Mouse (Mus musculus) adipocyte (in vitro differentiated cells): ENCODE data around the gene Stk39.

Experiments used
- DNase-seq: peaks from one replicate; pipeline ENCODE4 v3.0.0-alpha.2; 2016; ENCODE audit warnings: low spot score

Gene Stk39

DNA sequence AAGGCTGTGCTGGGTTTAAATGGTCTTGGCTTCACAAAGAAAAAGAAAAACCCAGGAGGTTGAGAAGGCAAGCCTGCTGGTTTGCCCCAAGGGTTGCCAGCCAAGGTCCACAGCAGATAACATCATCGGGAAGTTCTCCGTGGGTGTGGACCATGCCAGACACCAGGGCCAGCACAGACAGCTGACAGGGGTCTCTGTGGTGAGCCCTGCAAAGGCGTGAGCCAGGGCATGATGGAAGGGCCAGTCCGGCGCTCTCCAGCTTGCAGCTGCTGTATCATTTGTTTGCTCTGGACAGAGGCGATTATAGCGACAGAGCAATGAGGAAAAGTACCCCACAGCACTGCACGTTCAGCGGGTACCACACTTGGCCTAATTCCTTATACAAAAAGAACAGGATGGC is 126.8 kb downstream of the Stk39 start:
- no peak for DNase-seq

DNA sequence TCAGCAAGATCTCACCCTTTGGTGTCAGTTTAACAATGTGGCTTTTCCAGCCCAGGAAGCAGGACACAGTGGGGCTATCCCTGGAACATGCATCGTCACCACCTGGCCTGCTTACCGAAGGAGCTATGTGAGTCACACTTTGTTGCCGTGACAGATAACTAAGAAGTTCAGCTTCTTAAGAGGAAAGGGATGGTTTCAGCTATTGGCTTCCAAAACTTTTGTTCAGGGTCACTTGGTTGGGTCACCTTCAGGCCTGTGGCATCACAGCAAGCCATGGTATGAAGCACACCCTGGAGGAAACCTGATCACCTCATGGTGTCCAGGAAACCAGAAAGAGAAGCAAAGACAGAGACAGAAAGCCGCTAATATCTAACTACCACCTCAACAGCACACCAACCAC is 128.3 kb downstream of the Stk39 start:
- DNase-seq: no peak

DNA sequence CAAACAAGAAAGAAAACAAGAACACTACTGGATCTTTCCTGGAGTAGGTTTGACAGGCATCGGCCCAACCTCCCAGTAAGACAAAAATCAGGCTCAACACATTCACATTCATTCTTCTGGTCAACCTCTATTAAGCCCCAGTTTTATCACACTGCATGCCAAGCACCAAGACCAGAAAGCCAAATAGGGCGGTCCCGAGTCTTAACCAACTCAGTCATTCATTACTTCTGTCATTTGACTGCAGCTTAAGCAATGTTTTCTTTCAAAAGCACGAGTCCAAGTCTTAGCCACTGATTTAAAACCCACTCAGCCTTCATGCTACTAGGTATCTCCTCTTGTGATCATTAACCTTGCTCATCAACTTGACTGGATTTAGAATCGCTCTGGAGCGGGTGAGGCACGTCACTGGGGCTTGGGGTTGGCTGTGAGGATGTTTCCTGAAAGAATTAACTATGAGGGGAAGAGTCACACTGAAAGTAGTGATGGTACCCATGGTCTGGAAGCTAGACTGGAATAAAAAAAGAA is 129.9 kb downstream of the Stk39 start:
- DNase-seq: peak; percentile 67

DNA sequence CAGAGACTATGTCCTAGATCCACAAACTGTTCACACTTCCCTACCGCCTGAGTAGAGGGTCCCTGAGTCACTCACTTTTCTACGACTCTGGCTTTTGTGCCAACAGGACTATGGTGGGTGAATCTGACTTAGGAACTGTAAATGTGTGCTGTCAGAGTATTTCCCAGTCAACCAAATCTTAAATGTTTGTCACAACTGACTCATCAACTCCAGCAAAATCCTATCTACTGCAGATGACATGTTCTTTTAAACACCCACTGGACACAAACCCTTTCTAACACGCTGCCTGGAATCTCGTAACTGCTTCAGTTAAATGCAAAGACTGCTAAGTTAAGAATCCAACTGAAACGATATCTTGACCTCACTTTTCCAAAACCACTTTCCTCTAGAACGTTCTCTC is 135.2 kb downstream of the Stk39 start:
- DNase-seq: no peak

DNA sequence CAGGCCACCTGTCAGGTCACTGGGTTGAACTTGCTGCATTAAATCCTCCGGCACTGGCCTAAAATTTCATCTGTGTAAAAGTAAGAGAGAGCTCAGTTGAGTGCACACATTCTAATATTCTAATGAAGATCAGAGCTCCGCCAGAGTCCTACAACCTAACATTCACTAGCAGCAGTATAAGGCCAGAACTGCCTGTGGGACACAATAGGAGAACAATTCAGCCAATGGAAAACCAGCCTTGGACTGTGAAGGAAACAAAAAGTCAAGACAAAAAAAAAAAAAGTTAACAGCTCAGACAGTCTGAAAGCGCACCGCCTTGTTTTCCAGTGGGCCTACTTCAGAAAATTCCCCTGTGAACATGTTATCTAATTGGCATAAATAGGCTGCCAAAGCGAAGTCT is 137.1 kb downstream of the Stk39 start:
- DNase-seq: no peak

DNA sequence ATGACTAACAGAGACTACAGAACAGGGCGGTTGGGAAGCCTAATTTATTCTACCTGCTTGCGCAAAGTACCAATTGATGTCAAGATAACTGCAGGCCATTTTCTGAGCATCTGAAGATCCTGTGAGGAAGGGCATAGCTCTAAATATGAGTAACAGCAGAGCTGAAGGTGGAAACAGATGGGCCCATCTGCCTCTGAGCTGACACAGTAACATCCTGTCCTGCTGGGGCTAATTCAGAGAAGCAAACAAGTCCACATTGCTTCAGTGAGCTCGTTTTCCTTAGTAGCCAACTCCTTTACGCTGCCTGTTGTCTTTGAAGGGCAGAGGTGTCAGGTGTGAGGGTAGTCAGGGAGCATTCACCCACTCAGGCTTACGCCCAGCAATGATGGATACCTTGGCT is 146.8 kb downstream of the Stk39 start:
- no peak for DNase-seq

DNA sequence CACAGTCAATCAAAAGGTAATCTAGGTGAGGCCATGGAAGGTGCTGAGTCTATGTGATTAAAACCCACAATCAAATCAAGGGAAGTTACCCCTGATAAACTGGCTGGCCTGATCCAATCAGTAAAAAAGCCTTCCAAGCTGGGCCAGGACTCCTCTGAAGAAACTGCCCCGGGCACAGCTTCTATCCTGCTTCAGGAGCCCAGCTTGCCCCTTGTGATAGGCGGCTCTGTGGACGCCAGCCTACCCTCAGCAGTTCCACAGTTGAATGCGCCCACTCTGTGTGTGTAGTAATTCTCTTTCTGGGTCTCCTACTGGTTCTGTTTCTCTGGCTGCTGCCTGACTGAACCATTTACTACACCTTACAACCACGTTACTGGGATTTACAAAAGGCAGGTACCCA is 150.8 kb downstream of the Stk39 start:
- DNase-seq: no peak

DNA sequence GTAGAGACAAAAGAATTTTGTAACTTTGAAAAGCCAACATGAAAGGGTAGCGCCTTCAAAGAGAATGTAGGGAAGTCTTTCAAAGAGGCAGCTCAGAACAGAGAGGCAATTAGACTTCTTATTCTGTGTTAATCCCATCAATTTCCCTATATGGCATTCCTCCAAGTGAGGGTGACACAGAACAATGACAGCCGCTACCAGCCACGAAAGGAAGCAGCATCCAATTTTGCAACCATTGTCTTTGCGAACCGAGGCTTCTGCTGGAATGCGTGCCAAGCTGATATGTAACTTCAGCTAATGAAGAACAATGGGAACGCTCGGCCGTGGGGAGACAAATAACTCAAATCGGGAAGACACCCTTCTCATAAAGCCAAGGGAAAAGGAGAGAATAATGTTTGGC is 151.4 kb downstream of the Stk39 start:
- no peak for DNase-seq

DNA sequence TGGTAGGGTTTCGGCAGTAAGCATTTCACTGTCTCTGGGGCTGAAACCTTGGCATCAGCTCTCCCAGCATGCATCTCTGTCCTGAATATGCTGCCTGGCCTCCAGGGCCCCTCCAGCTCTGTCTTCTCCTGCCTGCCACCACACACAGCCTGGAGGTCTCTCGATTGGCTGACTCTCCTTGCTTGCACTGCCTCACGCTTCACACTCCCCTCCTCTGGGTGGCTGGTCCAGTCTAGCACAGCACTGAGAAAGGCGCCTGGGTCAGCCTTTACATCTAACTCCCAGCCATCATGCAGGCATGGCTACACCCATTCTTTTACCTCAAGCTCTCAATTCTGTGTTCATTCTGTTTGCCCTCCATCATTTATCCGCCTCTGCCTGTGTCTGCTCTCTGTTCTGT is 153.6 kb downstream of the Stk39 start:
- no peak for DNase-seq

DNA sequence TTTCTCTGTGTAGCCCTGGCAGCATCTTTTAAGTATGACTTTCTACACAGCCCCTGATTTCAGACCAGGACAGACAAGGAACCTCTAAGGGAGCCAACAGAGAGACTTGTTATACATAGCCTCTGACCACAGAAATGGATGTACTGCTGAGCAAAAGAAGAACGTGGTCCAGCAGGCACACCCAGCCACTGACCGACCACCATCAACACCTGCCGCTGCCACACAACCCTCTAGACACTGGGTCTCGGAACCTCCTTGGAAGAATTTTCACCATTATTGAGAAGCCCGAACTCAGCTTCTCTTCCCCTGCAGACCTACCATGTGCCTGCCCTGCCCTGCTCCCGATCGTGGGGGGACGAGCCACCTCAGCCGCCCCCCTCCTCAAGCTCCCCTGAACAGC is 154.2 kb downstream of the Stk39 start:
- DNase-seq: no peak

DNA sequence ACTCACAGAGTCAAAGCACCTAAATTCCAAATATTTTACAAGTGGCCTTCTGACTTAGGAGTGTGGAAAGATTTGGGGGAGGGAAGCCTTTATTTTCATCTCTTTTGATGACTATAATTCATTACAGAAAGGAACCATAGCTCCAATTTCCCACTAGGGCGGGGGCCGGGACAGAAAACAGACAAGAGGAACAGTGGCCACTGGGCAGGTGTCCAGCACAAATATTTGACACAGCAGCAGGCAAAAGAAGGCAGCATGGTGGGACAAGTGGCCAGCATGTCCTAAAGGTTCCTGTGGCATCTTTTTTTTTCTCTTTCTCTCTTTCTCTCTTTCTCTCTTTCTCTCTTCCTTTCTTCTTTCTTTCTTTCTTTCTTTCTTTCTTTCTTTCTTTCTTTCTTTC is 154.6 kb downstream of the Stk39 start:
- DNase-seq: peak; percentile 46

DNA sequence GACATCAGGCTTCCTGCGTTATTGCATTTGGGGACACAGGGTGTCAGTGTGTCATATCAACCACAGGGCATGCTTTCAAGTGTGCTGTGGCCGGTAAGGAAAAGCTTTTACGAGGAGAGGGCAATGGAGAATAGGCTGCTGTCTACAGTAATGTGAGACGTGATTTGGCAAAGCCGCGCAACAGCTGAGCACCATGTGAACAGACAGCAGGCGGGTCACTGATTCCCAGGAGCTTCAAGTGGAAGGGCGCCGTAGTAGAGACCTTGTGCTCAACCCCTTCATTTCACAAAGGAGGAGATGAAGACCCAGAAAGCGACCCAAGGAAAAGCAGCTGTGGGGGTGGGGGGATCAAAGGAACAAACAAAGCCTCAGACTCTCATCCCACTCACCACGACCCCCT is 156.8 kb downstream of the Stk39 start:
- no peak for DNase-seq

DNA sequence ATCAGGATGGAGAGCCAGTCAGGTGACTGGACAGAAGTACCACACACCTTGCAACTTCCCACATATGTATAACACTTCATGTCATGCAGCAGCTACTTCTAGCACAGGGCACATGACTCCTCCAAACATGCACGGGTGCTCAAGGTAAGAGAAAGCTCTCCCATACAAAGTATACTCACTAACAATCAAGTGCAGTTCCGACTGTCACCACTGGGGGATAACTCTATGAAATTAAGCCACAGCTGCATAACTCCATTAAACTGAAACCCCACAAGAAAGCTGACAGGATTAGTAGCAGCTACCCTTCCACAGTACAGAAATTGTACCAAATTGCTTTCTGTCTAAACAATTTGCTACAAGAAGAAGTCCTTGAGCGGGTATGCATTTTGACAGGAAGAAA is 161.9 kb downstream of the Stk39 start:
- DNase-seq: peak; percentile 50

DNA sequence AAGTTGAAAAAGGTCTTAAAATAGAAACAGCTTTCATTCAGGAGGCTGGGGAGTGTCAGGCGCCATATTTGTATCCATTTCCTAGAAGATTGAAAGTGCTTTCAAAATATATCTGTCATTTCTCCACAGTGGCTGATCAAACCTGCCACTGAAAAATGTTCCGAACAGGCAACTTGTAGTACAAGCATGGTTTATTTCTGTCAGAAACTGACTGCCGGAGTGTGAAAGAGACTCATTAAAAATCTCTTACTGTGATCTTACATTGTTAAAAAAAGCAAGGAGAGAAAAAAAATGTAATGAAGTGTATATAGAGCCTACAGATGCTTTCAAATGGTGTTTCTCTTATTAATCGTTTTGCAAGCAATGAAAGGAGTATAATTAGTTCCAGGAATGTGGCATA is 165.5 kb downstream of the Stk39 start:
- DNase-seq: no peak

DNA sequence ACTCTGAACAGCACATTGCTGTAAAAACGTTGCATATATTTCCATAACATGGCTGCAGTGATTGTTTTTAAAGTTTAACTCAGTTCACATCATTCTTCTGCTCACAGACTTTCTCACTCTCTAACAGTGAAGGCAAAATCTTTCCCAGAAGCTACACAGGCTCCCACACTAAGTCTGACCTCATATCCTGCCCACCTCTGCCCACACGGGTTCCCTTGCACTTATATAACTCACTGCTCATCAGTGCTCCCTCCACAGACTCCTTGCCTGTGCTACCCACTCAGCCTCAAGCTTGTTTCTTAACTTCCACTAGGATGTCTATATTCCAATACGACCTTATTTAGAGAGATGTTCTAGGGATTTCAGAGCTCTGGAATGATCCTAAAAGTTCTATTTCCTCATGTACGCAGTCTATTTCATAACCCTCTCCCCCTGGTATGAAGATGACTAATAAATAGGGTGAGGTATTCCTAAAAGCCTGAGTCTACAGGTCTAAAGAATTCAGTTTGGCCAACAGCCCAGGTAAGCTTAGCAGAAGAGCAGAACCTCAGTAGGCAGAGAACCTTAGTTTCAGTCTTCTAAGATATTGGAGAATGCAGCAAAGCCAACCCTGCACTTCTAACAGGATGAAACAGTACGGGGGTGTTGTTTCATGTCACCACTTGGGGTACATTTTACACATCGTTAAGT is 167.2 kb downstream of the Stk39 start:
- DNase-seq: no peak

DNA sequence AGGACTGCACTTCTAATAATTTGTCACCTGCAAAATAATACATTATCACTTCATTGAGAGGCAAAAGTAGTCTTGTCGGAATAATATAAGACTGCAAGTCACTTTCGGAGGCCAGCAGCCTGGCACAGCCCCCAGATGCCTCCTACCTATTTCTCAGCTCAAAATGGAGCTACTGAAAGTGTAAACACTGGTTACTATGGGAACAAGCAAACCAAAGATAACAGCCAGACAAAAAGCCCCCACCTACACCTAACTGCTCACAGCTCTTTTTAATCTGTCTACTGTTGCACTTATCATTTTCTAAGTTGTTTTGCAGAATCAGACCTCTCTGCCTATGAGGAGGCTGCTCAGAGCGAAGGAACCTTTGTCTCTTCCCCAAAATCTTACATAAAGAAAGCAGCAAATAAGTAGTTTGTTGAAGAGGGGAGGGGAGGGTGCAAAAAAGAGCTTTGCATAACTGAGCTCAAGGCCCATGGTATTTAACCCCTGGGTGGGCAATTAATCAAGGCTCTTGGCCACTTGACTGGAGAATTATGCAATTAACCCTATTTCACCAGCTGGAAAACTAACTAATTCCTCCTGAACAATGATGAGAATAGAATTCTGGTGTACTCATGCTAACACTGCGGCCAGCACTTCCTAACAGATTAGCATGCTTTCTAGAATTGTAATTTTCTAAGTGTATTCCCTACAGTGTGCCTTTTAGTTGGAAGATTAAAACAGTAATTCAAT is 170.1 kb downstream of the Stk39 start:
- DNase-seq: peak; percentile 10

DNA sequence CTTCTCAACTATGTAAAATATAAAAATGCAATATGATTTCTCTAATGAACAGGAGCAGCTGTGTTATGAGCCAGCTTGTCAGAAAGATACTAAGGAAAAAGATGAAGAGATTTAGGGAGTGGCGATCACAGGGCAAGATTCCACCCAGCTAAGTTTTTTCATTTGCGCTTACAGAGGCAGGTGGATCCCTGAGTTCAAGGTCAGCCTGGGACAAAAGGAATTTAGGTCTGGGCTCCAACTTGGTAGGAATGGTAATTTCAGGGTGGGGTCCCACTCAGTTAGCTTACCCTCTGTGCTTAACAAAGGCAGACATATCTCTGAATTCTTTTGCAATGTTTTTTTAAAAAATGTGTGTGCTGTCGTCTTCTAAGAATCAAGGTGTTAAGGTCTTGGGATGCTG is 173.7 kb downstream of the Stk39 start:
- no peak for DNase-seq

DNA sequence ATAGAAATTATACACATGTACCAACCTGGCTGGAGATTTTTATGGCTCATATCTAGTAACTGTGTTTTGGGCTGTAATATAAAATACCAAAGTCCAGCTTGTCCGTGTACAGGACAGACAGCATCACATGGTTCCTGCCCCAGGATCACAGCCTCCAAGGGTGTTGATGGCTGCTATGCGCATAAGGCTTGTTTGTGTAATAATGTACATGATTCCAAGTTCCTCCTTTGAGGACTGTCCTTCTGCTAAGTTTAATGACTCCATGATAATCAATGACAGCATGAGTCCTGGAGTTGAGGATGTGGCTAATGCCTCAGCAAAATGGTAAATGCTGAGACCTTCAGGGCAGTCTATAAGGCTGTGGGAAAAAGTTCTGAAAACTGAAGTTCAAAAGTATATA is 174.1 kb downstream of the Stk39 start:
- no peak for DNase-seq

DNA sequence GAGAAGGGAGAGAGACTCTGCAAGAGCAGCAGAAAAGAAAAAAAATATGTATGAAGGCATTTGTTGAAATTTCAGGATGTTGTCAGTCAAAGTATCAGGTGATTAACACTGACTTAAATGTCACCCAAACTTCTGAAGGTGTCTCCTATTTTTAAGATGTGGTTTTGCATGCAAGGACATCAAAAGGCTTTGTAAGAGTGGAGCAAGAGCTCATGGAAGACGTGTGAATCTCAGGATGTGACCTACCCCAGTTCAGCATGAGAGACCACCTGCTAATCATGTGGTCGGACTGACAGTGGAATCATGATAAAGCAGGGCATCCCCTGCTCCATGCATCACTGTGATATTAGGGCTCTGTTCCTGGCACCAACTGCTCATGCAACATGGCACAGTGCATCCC is 175.3 kb downstream of the Stk39 start:
- DNase-seq: no peak

DNA sequence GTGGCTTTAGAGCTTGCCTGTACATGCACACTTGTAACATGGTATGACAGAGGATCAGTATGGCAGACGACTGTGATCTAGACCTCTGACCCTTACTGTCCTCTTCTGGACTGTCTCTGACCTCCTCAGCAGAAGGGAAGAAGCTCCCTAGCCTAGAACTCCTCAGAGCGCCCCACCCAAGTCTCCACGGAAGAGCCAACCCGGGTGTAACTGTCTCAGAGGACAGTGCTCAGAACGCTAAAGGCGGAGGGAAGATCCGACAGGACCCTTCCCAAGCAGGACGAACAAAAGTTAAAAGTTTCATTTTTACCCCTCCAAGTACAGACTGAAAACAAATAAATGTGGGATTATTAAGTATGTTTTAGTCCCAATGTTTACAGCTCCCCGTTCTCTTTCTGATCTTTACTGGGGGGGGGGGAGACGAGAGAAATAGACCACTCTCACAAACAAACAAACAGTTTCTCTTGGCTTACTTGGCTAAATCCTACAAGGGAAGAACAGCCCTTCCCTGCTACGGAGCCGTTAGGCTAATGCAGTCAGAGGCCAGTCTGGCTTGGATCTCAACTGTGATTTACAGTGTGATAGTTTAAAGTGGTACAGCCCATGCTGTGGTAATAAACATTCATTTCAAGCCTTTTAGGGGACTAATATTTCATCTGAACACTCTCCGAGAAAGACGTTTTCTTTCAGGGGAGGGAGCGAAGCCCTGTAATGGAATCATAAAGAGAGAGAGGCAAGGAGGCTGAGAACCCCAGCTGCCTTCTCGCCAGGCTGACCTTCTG is 179.3 kb downstream of the Stk39 start:
- DNase-seq: no peak

DNA sequence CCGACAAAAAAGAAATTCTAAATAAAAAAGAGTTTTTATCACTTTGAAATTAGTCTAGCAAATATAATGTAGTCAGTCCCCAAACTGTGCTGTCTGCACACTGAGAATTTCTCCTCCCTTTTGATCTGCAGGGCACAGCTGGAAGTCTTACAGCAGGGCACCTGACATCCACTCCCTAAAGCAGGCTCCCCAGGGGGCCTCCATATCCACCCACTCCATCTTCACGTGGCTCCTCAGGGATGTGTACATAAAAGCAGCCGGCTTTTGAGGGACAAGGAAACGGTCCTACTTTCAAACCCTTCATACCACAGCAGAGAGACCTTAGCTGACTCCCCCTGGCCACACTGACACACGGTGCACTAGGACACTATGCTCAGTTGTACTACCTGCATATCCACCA is 180.2 kb downstream of the Stk39 start:
- no peak for DNase-seq

DNA sequence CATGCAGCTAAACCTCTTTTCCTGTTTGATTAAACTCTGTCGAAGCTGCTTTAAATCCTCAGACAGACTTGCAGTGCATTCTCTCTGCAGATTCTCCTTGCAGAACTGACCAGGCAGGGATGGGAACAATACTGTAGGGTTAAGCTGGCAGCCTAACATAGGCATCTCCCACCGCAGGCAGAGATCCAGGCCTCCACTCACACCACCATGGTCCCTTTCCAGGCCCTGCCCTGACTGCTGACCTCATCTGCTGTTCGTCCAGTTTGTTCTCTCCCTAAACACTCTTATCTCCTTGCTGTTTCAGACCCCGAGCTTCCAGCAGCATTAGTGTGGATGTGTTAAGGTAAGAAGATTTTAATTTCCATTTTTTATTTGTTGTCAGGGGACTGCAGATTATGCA is 182.1 kb downstream of the Stk39 start:
- DNase-seq: no peak

DNA sequence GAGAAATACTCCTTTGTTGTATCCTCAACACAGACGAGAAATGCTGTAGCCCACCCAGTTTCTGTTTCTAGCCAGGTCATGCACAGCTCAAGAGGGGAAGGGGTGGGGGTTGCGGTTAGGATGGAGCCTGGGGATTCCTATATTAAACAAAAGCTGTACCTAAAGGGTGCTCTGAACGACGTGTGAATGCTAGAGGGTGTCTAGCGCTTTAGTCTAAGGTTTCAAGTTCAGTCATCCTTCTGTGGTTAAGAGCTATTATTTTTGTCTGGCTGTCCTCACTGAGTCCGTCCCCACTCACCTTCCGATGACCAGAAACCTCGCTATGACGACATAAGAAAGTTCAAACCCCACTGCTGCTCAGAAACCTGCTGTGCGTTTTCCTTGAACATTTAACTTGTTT is 182.9 kb downstream of the Stk39 start:
- no peak for DNase-seq
